Mouse (Mus musculus) erythroblast, adult 5-6 weeks (primary cell): ENCODE results near the gene Mapk12. TPM values are rescaled to one million over a fixed set of nuclear protein-coding genes. Genes with fewer than 3 reads are reported as not detected.

ENCODE experiments used
- ATAC-seq: replicated peaks from 2 replicates; pipeline ENCODE4 v1.8.0; 2016; ENCODE audit warnings: moderate number of reproducible peaks, mild to moderate bottlenecking, moderate TSS enrichment, inconsistent platforms; ENCODE audit not compliant: poor library complexity, low FRiP score, severe bottlenecking
- total RNA-seq, 2 experiments: library from RNA; stranded (forward) in 1 of 2; stranded (reverse) in 1 of 2; fragments of 150-400 nt in 1 of 2; fragments of 200-764, 138-1000 nt in 1 of 2; gene quantifications; 2 replicates each; pipeline versions ENCODE4 v1.2.3 to v1.2.4; 2015 to 2017; ENCODE audit warnings: low replicate concordance in 2 of 2

Mapk12 gene
- total RNA-seq, 2 experiments from 2014 or later, result not detected

GRCm38 (mm10) chr15:89141905-89142304 lies 1.4 kb upstream of the Mapk12 start:
- no peak for ATAC-seq

GRCm38 (mm10) chr15:89141443-89141842 lies 940 bp upstream of the Mapk12 start:
- no peak for ATAC-seq

DNA sequence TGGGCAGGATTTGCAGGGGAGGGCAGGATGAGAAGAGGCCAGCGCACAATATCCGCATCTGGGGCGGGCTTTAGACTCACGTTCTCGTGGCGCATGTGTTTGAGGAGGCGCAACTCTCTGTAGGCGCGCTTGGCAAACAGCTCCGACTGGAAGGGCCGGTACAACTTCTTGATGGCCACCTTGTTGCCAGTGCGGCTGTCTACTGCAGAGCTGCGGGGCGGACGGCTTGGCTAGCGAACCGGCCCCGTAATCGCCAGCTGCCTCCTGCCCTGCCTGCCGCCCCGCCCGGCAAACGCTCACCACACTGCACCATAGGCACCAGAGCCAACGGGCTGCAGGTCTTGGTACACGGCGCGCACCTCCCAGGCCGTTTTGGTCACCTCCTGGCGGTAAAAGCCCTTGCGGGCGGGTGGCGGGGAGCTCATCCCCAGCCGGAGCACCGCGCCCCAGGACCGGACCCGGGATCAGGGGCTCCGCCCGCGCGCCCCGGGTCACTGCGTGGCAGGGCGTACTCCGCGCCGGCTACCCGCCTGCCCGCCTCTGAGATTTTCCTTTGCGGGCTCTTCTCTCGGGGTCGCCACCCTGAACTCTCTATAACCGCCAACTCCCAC lies 350 bp downstream of the Mapk12 start:
- ATAC-seq, result no peak

DNA sequence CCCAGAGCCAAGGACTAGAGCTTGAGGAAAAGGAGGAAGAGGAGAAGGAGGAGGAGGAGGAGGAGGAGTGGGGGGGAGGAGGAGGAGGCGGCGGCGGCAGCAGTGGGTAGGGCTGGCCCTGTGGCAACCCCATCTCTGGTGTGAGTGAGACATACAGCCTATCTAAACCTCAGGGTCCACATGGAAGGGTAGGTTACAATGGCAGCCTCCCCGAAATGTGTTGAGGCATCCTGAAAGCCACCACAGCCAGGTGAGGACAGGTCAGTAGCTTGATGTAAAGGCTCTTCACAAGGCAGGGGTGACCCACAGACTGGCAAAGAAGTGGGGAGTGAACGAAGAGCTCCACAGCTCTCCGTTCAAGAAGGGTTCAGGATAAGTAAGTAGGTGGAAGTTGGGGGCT lies 2.0 kb downstream of the Mapk12 start:
- no peak for ATAC-seq

- no peak for ATAC-seq
Observed at GRCm38 (mm10) chr15:89138046-89138405, 2.5 kb downstream of the Mapk12 start.

GRCm38 (mm10) chr15:89137378-89138045 lies 3.0 kb downstream of the Mapk12 start:
- ATAC-seq, result no peak

GRCm38 (mm10) chr15:89136461-89137155 lies 3.9 kb downstream of the Mapk12 start:
- no peak for ATAC-seq

DNA sequence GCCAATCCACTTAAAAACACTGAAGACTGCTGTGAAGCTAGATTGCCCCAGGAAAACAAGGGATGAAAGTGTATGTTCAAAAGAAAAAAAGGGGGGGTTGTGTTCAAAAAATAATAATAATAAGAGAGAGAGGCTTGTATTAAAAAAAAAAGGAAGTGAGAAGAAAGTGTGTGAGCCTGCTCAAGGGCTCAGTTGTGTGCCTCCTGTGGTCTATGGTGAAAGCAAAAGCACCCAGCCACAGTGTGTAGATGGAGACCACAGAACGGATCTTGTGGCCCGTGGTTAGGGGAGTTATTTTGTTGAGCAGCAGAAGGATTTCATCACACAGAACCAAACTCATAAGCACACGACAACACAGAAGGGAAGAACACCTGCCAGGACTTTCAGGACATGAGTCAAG lies 9.2 kb downstream of the Mapk12 start:
- no peak for ATAC-seq

DNA sequence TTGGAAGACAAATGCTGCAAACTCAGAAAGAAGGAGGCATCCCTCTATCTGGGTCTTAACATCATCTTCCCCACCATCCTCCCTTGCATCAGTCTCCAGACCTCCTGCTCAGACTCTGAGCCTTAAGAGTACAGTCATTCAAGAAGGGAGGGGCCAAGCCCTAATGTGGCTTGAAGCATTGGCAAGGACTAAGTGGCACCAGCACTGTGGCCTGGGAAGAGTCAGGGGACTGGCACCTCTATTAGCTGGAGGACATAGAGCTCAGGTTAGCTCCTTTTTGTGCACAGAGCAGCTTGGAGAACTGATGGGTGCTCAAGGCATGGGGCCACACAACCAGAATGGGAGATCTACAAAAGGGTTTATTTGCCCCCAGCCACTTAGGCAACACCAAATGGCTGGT lies 10.3 kb downstream of the Mapk12 start:
- ATAC-seq, result no peak

DNA sequence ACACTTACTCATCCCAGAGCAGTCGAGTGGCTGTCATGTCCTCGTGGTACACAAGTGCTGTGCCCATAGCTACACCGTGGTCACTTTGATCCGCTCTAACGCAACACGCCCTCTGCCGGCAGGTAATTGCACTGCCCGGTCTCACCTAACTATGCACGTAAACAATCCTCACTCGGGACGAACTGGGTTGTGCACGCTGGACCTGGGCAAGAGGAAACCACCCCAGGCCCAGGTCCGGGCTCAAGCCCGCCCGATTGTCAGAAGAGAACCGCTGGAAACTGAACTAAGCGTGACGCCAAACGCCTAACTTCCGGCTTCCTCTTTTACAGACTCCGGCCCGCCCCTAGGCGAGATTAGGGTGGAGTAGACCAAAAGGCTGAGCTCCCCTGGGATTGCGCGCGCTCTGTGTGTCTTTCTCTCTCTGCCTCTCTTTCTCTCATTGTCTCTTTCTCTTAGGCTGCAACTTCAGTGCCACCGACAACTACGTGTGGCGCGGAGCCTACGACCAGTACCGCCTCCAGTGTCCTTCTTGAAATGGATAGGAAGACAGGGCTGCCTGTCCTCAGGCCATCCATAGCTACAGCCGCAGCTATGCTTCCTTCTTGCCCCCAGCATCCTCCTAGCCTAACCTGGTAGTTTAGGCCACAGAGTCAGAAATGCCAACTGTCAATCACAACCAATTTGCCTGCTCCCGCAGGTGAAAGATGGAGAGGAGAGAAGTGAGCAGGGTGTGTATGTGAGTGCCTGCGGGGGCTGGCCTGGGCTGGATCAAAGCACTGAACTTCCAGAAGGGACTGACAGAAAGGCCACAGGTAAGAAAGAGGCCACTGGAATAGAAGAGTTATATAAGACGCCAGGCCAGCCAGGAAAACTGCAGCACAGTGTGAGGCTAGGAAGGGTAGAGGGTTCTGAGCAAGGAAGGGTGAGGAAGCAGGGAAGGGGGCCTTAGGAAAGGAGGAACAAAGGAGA lies 11.8 kb downstream of the Mapk12 start, which contains the start of gene Hdac10:
Gene Hdac10 (minus strand): TSS at position 319 of the 969 bp plus-strand sequence.
- peak; percentile 90 for ATAC-seq

GRCm38 (mm10) chr15:89127364-89127940 lies 13.1 kb downstream of the Mapk12 start:
- ATAC-seq, result no peak

GRCm38 (mm10) chr15:89126622-89127021 lies 13.9 kb downstream of the Mapk12 start:
- ATAC-seq, result no peak

DNA sequence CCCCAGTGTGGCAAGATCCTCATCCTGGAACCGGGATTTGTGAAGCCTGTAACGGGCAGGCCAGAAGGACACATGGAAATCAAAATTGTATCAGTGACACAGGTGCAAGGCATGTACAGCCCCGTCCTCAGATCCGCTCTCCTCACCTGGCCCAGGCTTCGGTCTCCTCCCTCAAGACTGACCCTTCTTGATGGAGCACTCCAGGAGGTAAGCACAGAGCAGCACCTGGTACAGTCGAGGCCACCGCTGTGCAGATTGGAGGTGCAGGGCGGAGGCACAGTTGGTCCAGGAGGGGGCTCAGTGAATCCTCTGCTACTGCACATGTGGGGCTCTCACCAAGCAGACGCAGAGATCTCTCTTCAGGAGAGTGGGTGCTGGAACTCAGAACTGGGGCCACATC lies 15.2 kb downstream of the Mapk12 start:
- no peak for ATAC-seq

GRCm38 (mm10) chr15:89124312-89124711 lies 16.2 kb downstream of the Mapk12 start:
- no peak for ATAC-seq

DNA sequence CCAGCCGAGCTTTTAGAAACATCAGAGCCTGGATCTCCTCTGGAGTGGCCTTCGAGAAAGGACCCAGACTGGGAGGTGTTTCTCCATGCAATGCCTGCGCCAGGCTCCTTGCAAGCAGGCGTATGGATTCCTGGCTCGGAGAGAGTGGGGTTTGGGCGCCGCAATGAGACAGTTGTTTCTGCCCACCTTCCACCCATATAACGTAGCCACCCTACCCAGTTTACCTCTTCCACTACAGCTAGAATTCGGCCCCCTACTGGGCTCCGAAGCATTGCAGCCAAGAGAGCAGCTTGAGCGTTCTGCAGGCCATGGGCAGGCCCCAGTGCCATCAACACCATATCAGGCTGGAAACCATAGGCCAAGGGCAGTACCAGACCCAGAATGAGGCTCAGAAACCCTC lies 16.9 kb downstream of the Mapk12 start:
- ATAC-seq, result no peak

GRCm38 (mm10) chr15:89122649-89123366 lies 17.7 kb downstream of the Mapk12 start, which contains the start of gene Tubgcp6:
Gene Tubgcp6, minus strand, starts transcription at chr15:89123112.
- ATAC-seq, result peak; percentile 91

DNA sequence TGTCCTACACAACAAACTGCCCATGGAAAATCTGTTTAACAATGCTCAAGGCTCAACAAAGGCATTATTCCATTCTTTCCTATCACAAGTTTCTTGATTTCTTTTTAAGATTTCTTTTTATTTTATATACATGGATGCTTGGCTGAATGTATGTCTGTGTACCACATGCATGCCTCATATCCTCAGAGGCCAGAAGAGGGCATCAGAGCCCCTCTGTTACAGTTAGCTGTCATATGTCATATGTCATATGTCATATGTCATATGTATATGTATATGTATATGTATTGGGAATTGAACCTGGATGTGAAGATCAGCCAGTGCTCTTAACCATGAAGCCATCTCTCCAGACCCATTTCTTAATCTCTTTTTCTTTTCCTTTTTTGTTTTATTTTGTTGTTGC lies 22.5 kb downstream of the Mapk12 start:
- no peak for ATAC-seq

GRCm38 (mm10) chr15:89110147-89110546 lies 30.4 kb downstream of the Mapk12 start:
- no peak for ATAC-seq

DNA sequence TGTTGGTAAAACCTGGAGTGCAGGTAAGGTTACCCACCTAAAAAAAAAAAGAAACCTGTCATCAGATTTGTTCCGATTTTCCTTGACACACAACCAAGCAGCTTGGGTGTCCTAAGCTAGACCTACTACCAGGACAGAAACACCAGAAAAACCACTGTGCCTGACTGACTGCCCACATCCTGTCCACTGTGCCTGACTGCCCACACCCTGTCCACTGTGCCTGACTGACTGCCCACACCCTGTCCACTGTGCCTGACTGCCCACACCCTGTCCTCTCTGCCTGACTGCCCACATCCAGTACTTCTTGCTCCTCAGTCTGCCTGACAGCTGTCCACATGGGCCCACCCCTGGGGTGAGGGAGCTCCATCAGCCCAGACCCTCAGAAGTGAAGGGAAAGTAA lies 33.5 kb downstream of the Mapk12 start:
- ATAC-seq, result no peak
